Mouse (Mus musculus) kidney, adult 9 months (tissue): Measurements from ENCODE around the gene Cnot2.
"Not testable (repeated sequence)": the region's sequence is repeated elsewhere in the genome, so short reads cannot be mapped to it uniquely, and the experiment has no call there.

Source experiments
- DNase-seq: peaks from one replicate; pipeline ENCODE4 v3.0.0; 2022

Cnot2 gene

DNA sequence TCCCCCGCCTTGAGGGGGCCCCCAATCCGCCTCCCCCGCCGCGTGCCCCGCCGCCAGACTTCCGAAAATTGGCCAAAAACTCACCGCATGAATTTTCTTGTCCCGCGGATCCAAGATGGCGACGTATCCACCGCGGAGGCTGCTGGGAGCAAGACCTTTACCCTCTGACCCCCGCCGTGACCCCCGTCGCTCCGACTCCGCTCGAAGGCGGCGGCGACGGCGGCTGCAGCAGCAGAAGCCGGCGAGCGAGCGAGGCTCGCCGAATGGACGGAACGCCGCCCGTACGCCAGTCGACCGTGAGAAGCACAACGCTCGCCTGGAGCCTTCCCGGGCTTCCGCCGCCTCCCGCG lies at the start of gene Cnot2:
TSS of gene Cnot2 (minus strand) at position 143 of the 350 bp plus-strand sequence.
- DNase-seq, result peak; percentile 91

- DNase-seq, result no peak
These were observed 47.6 kb upstream of the Cnot2 start for GRCm38 (mm10) chr10:116628926-116629325.

DNA sequence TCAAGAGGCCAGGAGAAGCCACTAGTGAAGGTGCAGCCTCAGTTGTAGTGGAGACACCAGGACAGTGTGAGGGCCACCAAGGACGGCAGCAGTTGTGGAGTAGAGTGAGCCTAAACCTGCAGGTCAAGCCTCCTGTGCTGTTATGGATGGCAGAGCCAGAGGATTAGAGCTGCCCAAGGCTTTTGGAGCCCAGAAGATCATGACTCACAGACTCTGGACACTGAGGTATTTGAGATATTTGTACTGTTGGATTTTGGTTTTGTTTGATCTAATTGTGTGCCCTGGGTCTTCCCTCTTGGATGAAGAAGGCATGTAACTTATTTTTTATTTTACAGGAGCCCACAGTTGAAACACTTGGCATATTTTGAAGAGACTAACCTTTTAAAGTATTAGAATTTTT lies 44.7 kb upstream of the Cnot2 start:
- DNase-seq, result no peak

- not testable (repeated sequence) for DNase-seq
These were observed 31.9 kb upstream of the Cnot2 start for GRCm38 (mm10) chr10:116613250-116613649.

- no peak for DNase-seq
These were observed 23.5 kb upstream of the Cnot2 start for GRCm38 (mm10) chr10:116604905-116605162.

DNA sequence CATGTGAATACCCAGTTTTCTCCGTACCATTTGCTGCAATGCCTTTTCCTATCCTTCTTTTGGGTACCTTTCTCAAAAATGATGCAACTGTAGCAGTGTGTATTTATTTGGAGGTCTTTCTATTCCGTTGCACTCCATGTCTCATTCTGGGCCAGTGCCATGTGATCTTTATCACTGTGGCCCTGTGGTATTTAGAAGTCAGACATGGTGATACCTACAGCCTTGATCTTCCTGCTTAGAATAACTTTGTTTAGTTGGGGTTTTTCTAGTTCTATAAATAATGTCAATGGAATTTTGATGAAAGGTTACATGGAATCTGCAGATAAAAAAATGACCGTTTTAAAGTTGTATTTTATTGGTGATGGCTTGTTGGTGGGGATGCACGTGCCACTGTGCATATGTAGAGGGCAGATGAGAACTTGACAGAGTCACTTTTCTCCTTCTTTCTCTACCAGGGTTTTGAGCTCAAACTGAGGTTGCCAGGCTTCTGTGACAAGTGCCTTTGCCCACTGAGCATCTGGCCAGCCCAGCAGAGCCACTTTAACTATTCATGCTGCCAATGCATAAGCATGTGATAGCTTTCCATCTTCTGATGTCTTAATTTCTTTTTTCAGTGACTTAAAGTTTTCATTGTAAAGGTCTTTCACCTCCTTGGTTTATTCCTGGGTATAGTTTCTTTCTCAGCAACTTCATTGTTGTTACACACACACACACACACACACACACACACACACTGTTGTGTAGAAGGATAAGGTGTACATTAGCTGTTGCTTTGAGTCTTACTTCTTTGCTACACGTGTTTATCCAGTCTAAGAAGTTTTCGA lies 23.0 kb upstream of the Cnot2 start:
- no peak for DNase-seq

DNA sequence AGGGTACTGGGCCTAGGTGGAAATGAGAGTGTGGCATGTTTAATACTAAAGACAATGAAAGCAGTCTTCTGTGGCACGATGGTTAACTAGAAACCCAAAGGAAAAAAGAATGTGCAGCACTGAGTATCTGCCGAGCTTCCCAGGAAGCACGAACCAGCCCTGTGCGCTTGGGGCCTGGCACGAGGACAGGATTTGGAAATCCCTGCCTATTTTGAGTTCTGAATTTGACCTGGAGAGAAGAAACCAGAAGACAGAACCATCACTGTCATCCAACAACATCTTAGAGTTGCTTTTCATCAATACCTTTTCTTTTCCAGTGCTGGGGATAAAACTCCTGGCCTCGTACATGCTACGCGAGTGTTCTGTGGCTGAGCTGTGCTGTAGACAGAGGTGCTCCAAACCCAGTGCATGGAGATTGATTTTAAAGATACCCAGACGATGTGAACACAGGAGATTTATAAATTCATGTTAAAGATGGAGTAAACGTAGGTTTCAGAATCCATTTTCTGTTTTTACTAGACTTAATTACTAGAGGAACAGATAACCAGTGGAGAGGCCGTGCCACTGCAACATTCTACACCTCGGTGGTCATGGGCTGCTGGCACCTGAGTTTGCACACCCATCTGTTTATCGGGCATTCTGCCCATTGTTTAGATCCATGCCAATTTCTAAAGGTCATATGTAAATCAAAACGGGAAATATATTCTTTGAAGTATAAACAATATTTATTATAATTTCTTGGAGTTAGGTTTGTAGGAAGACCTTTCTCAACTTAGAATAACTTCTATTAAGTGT lies 17.9 kb upstream of the Cnot2 start:
- DNase-seq, result no peak

- peak; percentile 26 for DNase-seq
These were observed 1.4 kb upstream of the Cnot2 start for GRCm38 (mm10) chr10:116582738-116583137.

DNA sequence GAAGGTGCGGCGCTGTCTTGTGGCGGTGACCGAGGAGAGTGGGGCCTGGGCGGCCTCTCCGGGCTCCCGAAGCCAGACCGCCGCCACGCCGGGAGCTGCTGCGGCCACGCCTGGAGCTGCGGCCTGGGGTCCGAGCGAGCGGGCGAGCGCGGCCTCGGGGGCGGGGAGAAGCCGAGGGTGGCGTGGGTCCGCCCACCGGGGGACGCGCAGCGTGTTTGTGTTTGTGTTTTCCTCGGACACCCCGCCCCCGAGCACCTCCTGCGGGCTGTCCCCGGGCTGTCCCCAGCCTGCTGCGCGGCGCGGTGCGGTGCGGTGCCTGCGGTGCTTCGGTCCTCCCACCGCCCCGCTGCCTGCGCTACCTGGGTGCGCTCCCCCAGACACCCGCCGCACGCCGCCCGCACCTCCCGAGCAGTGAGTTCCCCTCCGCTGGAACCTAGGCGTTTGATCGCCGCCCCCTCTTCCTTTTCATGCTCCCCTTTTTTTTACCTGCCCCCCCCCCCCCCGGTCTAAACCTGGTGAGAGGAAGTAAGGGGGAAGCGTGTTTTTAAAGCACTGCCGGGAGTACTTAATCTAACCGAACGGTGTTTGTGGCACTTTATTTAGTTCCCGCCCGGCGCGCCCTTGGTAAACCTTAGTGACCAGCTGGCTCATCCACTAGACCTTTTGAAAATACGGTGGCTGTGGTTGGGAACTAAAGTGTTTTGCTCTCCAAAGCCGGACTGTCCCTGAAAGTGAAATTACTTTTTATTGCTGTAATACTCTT lies 589 bp upstream of the Cnot2 start:
- DNase-seq, result peak; percentile 54

- DNase-seq, result peak; percentile 33
These were observed 536 bp downstream of the Cnot2 start for GRCm38 (mm10) chr10:116580591-116581358.

- no peak for DNase-seq
These were observed 1.8 kb downstream of the Cnot2 start for GRCm38 (mm10) chr10:116579478-116579877.

- DNase-seq, result no peak
These were observed 2.9 kb downstream of the Cnot2 start for GRCm38 (mm10) chr10:116578375-116578774.

DNA sequence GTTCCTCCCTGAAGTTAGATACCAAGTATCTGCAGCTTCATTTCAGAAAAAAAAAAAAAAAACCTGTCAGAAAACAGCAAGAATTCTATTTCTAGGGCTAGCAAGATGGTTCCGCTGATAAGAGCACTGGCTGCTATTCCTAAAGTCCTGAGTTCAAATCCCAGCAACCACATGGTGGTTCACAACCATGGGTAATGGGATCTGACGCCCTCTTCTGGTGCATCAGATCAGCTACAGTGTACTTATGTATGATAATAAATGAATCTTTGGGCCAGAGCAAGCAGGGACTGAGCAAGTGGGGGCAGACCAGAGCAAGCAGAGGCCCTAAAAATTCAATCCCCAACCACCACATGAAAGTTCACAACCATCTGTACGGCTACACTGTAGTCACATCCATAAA lies 4.1 kb downstream of the Cnot2 start:
- no peak for DNase-seq

GRCm38 (mm10) chr10:116576071-116576470 lies 5.2 kb downstream of the Cnot2 start:
- not testable (repeated sequence) for DNase-seq

DNA sequence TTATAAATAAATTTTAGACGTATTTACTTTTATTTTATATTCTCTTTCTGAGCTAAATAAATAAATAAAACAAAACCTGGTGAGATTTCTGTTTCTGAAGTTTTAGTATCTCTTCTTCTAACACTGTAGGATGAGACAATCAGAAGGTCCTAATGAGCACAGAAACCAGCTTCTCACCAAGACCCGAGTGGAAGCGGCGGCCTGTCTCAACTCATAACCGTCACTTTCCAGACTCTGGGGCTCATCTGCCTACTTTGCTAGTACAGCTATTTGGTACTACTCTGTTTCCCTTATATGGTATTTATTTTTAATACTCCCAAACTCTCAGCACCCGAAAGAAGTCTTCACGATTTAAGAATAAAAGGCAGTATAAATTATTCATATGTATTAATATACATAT lies 10.8 kb downstream of the Cnot2 start:
- DNase-seq, result no peak

DNA sequence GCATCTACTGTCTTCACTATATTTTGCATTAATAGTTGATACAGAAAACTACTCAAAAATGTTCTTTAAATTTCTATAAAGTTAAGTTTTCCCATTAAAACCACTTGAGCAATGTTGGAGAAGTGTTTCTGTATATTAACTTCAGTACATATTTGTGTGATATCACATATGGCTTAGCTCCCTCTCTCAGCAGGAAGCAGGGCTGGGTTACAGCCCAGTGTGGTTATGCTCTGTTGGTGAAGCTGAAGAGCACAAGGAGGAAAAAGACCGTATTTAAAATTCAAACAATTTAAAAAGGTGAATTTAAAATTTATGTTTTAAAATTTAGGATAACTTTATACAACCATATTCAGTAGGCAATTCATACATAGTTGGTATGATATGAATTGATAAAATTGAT lies 12.8 kb downstream of the Cnot2 start:
- no peak for DNase-seq

- peak; percentile 20 for DNase-seq
These were observed 13.6 kb downstream of the Cnot2 start for GRCm38 (mm10) chr10:116567491-116568405.

DNA sequence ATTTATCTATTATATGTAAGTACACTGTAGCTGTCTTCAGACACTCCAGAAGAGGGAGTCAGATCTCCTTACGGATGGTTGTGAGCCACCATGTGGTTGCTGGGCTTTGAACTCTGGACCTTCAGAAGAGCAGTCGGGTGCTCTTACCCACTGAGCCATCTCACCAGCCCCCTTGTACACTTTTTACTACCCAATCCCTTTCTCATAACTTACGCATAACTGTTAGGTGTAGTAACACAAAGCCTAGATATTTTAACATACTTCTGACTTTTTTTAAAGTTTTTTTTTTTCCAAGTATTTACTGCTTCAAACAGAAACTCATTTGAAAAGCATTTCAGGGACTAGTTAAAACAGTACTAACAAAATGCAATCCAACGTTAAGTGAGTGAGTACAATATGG lies 14.8 kb downstream of the Cnot2 start:
- not testable (repeated sequence) for DNase-seq

DNA sequence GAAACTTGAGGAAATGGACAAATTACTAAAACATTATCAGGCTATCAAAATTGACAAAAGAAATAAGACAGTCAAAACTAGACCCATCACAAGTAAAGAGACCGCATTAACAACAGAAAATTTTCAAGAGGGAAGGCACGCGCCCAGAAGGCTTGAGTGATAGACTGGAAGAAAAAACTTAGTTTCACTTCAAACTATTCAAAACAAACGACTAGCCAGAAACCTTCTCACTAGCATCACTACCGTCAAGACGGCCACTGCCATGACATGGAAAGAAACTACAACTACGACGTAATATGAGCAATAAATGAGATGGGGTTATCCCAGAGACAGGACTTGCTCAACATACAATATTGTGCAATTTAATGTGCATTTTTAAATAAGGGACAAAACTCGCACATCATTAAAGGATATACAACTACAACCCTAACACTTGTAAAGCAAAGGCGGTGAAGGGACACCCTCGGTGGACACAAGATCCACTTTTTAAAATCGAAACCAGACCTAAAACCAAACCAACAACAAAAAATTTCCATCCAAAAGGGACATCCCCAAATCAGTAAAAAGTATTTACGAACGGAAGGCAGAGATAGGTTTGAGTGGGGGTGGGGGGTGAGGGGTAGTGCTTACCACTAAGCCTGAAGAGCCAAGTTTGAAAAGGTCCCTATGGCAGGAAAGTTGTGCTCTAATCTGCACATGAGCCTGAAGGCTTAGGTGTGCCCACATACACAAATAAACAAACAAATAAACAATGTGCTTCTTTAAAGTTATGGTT lies 16.3 kb downstream of the Cnot2 start:
- DNase-seq, result no peak

DNA sequence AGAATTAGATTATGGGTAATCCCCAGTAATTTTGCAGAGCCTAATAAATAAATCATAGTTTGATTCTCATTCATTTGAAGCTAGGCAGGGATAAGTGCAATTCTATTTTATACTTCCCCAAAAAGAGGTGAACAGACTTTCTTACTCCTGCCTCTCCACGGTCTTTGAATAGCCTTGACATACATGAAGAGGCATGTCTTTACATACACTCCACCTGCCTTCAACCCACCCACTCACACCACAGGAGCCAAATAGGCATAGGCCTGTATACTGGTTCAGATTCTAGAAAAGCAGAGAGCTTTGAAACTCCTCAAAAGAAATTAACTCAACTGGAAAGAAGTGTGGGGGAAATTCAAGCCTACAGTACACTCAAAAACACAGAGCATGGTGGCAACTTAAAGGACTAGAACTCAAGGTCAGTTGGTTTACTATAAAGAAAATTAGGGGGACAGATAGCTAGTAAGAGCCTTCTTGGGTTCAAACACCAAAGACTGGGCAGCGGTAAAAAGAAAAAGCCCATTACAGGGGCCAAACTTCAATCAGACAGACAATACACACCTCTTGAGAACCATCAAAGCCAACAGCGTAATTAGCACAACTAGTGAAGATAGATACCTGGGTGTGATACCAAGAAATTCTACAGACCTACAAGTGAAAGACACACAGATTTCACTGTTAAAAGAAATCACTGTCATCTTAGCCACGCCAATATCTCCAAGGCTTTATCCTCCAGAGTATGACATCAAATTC lies 18.4 kb downstream of the Cnot2 start:
- no peak for DNase-seq
